Mouse (Mus musculus): ENCODE results near the gene H2-Eb1.
"Not testable (repeated sequence)": the region's sequence is repeated elsewhere in the genome, so short reads cannot be mapped to it uniquely, and the experiment has no call there.

The H2-Eb1 gene

DNA sequence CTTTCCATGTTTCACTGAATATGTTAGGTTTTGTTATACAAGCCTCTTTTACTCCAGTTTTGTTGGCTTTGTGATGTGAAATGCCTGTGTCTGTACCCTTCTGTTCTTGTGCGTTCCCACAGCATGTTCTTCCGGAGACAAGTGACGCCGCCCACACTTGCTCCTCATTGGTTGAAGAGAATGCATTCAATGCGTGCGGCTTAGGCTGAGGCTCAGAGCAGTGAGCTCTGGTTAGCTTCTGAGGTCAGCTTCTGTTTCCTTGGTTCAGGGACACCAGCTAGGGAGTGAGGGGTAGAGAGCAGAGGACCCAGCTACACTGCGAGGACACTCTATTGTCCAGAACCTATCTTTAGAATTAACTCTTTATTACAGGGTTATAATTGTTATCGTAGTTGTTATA, 14.1 kb upstream of the H2-Eb1 start:
- no peak for DNase-seq (ENCODE audit: low spot score)

DNA sequence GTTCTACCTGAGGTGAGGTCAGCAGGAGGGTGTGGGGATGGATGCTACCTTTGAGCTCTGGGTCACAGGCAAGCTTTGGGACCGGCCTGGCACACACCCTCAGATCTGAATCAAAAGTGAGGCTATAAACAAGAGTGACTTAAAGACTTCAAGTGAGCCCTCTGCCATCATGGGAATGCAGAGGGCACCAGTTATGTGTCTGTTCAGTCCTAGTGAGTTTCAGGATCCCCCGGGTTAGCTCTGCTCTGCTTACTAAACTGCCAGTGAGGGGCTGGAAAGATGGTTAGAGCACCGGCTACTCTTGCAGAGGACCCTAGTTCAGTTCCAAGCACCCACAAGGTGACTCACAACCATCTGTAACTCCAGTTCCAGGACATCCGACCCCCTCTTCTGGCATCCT, 13.1 kb upstream of the H2-Eb1 start:
- DNase-seq (ENCODE audit: low spot score) = no peak

DNA sequence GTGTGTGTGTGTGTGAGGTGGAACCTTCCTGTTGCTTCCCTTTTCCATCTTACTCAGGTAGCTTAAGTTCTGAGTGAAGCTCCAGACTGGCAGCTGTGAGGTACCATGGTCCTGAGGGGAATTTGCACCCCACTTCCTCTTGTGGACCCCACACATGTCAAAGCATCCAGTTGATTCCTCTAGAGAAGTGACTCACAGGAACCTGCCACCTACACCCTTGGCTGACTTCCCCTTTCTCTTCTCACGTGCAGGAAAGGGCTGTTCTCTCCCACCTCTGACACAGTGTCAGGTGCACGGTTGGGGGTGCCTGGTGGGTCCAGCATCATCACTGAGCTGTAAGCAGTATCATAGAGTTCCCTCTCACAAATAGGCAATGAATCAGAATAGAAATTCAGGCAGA, 12.1 kb upstream of the H2-Eb1 start:
- DNase-seq (ENCODE audit: low spot score) = no peak

DNA sequence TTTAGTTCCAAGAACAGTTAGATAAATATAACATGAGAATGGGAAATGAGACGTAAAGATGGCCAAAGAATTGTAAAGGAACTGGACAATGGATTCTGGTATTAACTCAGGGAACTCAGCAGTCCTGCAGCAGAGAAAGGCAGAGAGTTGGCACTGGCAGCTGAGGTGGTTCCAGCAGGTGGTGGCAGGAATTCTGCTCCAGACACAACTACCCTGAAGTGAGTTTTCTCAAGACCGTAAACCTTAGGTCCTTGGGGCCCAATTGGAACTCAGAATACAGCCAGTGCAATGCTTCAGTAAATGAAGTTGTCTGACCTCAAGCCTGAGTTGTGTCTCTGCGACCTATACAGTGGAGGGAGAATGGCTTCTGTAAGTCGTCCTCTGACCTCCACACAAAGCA, 11.4 kb upstream of the H2-Eb1 start:
- DNase-seq (ENCODE audit: low spot score) = no peak

DNA sequence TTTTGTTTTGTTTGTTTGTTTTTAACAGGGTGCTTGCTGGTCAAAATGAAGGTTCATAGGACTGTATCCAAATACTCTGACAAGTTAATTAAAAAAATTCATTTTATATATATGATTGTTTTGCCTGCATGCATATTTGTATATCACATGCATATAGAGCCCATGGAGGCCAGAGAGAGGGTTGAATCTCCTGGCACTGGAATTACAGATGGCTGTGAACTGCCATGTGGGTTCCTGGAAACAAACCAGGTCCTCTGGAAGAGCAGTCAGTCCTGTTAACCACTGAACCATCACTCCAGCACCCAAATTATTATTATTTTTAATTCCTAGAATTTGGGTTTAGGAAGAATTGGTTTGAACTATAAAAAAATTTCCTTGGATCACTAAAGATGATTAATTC, 10.4 kb upstream of the H2-Eb1 start:
- no peak for DNase-seq (ENCODE audit: low spot score)

DNA sequence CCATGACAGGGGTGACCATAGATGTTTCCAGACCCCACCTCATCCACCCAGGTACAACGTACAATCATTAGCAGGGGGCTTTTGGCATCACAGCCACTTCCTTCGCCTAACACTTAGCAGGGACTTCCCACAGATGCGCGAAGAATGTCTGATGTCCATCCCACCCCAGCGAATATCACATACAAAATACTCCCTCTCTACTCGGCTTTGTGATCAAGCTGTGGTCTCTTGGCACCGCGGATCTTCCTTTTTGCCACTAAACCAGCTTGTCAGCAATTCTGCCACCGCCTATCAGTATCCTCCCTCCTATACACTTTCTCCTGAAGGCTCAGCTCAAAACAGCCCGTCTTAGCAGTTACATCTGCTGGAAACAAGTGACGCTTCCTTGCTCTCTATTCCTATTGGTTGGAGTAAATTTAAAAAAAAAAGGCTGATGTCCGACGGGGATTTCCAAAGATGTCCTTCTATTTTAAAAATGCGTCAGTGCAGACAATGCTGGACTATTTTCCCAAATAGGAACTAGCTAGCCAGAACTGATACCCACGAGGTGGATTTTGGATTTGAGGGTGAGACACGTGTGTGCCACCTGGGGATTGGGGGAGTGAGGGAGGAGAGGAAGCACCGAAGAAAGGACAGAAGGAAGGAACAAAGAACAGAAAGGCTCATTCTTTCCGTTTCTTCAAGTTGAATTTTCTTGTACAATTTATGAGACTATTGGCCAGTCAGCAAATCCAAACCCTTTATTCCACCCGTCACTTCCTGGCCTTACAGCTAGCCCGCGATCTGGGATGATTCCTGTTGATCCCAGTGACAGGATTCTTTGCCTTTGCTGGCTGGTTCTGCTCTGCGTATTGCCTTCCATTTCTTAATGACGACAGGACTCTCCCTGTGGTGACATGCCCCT, 9.5 kb upstream of the H2-Eb1 start:
- no peak for DNase-seq (ENCODE audit: low spot score)

DNA sequence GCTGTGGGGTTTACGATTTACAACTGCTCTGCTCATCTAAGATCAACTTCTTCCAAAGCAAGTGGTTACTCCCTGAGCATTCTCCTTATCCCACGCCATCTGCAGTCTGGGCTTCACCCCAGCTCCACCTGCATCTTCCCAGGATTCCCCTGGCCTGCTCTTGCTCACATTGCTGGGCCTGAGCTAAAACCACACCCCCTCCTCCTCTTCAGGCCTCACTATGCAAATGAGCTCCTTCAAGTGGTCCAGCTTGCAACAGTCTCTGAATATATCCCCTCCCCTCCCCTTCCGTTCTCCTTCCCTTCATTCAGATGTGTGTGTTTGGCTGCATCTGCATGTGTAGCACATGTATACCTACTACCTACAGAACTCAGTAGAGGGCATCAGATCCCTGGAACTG, 6.3 kb upstream of the H2-Eb1 start:
- DNase-seq (ENCODE audit: low spot score) = no peak

DNA sequence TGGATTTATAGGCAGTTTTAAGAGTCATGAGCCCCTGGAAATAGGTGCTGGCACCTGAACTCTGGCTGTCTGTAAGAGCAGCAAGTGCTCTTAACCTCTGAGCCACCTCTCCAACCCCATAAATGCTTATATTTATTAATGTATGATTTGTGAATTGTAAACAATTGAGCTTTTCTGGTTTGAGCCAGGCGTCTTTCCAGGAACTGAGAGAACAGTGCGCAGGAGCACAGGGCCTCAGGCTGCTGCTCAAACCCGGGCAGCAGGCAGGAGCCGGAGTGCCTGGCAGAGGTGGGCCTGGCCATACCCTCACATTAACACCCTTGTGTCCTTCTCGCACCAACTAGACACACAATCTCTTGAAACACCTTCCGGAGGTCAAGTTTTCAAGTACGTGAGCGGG, 5.6 kb upstream of the H2-Eb1 start:
- no peak for DNase-seq (ENCODE audit: low spot score)

DNA sequence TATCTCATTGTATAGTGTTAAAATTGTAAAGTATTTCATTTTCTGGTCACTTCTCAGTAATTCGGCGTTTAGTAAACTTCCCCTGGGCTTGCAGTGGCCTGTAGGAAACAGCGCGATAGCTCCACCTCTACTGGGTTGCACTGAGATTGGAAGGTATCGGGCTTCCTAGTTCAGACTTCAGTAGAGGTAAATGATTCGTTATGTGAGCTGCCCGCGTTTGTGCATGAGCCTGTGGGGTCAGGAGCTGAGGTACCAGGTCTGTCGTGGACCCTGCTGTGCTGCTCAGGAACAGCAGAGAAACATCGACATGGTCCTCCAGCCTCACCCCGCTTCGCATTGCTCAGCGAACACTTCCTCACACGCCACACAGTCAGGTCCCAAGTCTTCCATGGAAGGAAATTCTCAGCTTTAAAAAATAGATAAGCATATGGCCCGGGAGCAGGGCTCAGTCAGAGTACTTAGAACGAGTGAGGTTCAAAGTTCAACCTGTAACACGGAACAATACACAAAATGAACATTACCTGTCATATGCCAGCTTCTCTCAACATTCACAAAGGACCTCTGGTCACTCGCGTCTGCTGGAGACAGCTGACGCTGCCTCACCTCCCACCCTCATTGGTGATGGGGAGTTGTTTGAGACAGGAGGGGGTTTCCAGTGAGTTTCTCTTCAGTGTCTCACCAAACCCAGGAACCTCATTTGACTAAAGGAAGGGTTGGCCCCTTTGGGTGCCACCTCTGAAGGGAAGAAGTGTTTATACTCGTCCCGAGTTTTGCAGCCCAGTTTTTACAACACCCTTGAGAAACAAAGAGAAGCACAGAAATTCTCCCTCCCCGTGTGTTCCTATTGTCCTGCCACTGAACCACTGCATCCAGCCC, 4.7 kb upstream of the H2-Eb1 start:
- DNase-seq (ENCODE audit: low spot score) = no peak

DNA sequence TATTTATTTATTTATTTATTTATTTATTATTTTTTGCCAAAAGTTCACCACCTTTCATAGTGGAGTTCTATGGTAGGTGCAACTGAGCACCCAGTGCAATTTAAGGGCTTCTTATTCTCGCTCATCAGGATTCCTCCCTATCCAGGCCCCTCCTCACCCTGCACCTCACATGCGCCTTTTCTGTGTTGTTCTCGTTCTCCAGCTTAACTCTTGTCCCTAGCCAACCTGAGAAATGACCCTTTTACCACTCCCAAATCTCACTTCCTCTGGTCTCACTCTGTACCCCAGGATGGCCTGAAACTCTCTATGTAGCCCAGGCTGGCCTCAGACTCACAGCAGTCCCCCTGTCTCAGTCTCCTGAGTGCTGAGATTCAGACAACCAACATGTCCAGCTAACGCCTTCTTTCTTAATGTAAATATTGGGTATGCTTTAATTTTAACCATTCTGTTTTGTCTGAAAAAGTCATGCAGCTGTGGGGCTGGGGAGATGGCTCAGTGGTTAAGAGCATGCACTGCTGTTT, 3.9 kb upstream of the H2-Eb1 start:
- DNase-seq (ENCODE audit: low spot score) = no peak

DNA sequence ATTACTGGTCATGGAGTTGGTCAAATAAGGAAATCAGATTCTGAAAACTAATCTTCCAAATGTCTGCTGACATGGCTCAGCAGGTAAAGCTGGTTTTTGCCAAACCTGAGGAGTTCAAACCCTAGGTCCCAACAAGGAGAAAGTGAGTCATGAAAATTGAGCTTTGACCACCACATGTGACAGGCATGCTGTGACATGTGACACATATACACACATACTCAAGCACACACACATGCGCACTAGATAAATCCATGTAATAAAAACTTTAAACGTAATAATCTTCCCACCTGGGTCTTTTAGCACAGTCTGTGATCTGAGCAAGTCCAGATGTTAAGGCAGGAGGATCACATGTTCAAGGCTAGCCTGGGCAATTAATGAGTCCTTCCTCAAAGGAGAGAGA, 1.9 kb upstream of the H2-Eb1 start:
- DNase-seq (ENCODE audit: low spot score) = no peak

DNA sequence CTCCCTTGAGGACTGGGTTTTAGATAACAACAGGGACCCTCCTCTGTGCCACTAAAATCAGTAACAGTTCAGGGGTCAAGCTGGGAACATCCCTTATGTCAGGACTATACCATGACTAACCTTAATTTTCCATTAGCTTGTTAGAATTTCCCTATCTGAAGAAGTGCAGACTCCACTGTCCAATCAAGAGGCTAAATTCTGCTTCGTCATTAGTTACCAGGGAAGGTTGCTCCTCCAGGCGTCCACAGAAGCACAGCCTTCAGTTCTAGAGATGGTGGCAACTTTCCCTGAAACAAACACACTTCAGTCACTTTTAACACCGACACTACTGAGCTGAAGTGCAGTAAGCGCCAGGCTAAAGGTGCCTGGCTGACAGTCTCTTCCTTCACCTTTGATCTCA, 916 bp upstream of the H2-Eb1 start:
- no peak for DNase-seq (ENCODE audit: low spot score)

DNA sequence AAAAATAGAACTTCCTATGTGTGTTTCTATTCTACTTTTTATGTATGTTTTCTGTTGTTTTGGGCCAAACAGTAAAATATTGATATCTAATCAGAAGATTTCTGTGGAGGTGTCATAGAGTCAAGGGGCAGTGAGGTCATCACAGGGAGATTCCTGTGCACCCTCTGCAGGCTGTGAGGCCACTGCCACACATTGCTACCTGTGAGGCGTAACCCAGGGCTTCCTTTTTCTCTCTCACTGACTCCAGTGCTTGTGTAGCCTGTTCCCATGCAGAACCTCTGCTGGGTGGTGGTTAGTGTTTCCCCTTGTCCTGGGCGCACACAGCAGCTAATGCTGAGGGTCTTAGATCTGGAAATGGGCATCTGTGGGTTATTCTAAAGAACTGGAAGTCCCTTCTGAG, 740 bp downstream of the H2-Eb1 start:
- DNase-seq (ENCODE audit: low spot score) = no peak

DNA sequence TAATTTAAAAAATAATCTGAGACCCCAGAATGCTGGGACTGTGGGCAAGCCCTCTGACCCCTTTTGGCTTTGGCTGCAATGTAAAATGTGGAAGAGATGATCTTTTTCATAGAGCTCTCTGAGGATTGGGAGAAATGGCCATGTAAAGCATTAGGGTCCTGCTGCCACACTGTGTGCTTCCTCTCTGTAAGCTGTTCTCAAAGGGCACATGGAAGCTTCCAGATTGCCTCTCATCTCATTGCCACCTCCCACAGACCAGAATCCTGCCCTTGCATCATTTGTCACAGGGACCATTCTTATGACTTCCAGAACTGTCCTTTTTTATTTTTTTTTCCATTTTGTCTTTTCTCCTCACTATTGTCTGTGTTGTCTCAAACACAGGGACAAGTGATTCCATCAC, 1.5 kb downstream of the H2-Eb1 start:
- DNase-seq (ENCODE audit: low spot score) = no peak

DNA sequence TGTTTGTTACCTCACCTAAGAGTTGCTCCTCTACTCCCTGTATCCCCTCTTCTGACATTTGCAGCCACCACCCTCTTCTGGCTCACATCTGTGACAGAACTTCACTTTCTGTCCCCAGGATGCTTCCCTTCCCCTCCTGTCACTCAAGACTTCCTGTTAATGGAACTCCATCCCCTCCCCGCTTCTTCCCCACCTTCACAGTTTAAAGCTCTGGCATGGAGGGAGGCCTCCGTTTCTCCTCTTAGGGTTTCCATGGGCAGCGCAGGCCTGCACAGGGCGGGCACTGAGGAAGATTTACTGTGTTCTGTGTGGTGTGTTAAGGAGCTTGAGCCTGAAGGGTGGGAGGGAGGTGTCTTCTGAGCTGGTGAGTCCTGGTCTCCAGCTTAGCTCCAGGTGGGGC, 2.5 kb downstream of the H2-Eb1 start:
- no peak for DNase-seq (ENCODE audit: low spot score)

DNA sequence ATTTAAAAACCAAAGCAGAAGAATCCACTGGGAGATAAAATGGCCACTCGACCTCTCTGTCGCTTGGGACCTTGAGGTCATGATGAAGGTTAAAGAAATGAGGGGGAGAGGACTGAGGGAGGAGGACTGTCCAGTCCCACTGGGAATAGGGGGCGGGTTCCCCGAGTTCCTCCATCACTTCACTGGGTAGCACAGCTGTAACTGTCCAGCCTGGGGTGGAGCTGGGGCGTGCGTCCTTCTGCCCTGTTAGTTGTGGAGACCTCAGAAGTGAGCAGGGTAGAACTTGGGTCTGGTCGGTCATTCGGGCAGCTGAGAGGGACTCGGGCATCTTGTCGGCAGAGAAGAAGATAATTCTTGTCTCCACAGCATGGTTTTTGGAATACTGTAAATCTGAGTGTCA, 3.6 kb downstream of the H2-Eb1 start:
- no peak for DNase-seq (ENCODE audit: low spot score)

DNA sequence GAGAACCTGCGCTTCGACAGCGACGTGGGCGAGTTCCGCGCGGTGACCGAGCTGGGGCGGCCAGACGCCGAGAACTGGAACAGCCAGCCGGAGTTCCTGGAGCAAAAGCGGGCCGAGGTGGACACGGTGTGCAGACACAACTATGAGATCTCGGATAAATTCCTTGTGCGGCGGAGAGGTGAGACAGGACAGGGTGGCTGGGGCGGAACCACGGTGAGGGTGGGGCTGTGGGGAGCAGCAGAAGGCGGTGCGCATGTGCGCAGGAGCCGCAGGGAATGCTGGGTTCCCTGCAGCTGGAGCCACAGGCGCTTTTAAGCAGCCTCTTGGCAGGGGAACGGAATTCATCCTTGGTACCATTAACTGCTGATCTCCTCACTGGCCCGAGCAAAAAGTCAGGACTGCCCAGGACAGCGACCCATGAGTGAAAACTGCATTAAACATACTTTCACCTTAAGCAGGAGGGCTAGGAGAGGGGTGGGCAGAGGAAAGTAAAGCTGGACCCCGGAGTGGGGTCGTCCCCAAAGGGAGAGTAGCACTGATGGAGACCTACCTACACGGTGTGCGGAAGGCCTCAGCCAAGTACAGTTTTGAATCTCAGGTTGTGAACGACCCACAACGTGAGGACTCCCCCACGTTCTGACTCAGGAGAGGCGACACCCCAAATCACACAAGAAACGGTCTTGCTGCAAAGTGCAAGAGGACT, 4.2 kb downstream of the H2-Eb1 start:
- no peak for DNase-seq (ENCODE audit: low spot score)

DNA sequence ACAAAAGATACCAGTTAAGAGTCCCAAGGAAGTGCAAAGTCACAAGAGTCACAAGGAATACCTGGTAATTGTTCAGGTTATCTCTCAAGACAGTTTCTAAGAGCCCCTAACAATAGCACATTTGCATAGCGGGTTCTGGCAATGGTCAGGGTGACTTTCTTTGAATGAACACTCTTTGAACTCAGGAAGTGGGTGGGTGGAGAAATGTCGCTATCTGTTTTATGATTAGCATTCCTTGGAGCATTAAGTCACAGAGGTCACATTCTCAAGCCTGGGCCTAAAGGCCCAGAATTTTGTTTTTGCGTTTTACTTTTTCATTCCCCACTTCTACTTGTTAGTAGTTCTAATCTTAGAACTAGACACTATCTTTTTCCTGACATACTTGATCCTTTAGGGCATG, 4.9 kb downstream of the H2-Eb1 start:
- DNase-seq (ENCODE audit: low spot score) = not testable (repeated sequence)

DNA sequence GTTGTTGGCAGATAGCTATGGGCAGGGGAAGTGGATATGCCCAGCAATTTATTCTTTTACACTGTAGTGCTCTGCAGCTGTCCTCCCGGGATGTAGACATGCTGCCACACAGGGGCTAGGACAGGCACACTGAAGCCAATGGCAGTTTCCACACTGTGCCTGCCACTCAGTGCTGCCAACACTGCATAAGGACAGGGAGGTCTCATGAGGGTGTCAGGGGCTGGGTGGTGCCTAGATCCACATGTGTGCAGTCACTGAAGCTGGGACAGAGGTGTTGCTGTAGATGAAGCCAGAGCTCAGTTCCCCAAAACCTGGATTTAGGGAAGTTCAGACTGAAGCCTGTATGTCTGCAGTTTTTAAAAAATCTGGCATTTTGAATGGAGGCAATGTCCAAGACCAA, 6.5 kb downstream of the H2-Eb1 start:
- DNase-seq (ENCODE audit: low spot score) = no peak

DNA sequence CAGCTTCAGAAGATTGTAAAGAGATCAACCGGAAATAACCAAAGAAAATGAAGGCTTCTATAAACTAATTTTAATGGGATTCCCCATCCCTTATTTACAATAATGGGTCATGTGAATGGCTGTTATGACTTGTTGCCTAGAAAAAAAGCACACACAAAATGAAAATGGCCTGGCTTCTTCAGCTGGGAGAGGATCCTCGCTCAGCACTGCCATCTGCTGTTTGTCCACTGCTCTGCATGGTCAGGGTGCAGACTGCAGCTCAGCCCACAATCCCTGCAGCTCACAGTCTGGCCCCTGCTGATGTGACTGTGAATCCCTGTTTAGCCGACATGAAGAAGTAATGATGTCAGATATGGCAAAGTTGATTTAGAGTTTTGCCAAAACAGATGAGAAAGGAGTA, 7.7 kb downstream of the H2-Eb1 start:
- peak; percentile 35 for DNase-seq (ENCODE audit: low spot score)

DNA sequence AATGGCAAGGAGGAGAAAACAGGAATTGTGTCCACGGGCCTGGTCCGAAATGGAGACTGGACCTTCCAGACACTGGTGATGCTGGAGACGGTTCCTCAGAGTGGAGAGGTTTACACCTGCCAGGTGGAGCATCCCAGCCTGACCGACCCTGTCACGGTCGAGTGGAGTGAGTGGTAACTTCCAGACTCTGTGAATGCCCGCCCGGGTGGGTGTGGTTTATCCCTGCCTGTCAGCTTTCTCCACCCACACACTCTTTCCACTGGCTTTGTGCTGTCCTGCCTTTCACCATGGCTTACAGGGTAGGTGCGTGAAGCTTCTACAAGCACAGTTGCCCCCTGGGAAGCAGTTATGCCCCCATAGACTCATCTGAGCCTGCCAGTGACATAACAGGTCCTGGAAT, 8.6 kb downstream of the H2-Eb1 start:
- DNase-seq (ENCODE audit: low spot score) = no peak

DNA sequence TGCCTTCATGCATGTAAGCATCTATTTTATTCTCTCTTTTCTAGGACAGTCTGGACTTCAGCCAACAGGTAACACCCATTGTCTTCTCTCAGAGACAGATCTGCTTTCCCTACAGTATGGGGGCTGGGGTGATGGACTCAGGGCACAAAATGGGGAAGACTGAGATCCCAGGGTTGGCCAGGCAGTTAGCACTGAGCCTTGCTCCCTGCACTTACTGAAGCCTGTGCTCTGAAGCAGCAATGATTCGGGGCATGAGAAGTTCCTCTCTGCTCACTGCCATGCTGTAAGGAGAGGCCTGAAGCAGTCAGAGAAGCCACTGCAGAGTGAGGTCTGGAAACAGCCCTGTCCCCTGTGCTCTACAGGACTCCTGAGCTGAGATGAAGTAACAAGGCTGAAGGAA, 9.8 kb downstream of the H2-Eb1 start:
- no peak for DNase-seq (ENCODE audit: low spot score)

DNA sequence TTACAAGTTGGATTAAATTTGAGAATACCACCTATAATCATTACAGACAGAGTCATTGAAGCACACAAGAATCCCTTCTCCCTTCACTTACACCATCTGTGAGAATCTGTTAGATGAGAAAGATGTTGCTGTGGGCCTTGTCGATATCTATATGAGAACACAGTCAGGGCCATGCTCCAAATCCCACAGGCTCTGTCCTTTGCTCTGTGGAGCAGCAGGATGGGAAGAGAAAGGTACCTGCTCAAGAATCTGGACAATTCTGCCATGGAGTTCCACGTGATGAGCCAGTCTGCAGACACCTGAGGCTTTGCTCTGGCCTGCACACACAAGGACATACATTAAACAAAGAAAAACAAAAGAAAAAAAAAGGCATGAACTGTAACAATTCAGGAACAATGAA, 11.0 kb downstream of the H2-Eb1 start:
- DNase-seq (ENCODE audit: low spot score) = no peak
